Mouse (Mus musculus): ENCODE results near the gene Srpk2.

- TF ChIP-seq POLR2A (IDR thresholded peaks at IDR 0.05; ENCODE audit: extremely low read depth, insufficient read depth, low read length) (no peak), CTCF (IDR thresholded peaks at IDR 0.05; ENCODE audit: low read depth, low read length) (no peak)
These were observed 182.7 kb downstream of the Srpk2 start for GRCm38 (mm10) chr5:23501582-23502316.

Measured in liver, adult 2 months (tissue).